Mouse (Mus musculus) spleen, postnatal 10 days (tissue): ENCODE data around the gene Znrf2.
A peak's percentile ranks its signal among the peaks of the same experiment; 100 is the strongest.

Experiments
- DNase-seq, 2 experiments: peaks; one replicate each; pipeline ENCODE4 v3.0.0; 2021 to 2022; ENCODE audit warnings: low spot score in 2 of 2

Gene Znrf2

DNA sequence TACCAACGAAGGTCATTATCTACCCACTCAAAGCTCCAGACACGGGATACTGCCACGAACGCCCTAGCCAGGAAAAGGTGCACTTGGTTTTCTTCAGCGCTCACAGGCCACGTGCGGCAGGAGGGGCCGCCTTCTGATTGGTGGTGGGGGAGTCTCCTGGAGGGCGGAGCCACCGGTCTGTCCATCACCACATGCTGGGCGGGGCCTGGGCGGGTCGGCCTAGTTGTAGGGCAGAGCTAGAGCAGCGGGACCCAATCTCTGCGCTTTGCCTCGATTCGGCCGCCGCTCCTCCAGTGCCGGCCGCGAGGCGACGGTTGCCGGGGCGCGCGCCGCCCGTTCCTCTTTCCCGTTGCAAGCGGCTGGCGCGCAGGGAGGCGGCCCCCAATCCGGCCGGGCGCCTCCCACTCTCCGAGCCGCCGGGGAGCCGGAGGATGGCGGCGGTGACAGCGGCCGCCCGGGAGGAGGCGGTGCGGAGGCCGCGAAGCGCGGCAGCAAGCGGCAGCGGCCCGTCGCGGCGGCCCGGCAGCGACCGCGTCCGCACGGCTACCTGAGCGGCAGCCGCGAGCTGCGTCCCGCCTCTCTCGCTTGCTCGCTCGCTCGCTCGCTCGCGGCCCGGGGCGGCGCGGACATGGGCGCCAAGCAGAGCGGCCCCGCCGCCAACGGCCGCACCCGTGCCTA lies at the start of gene Znrf2:
Gene Znrf2, plus strand, starts transcription at position 529 of the 678 bp plus-strand sequence.
- DNase-seq, result peak; percentile 82 to 93

- no peak for DNase-seq
These were observed 49.0 kb upstream of the Znrf2 start for GRCm38 (mm10) chr6:54767746-54768145.

GRCm38 (mm10) chr6:54770766-54771165 lies 46.0 kb upstream of the Znrf2 start:
- DNase-seq, result no peak

DNA sequence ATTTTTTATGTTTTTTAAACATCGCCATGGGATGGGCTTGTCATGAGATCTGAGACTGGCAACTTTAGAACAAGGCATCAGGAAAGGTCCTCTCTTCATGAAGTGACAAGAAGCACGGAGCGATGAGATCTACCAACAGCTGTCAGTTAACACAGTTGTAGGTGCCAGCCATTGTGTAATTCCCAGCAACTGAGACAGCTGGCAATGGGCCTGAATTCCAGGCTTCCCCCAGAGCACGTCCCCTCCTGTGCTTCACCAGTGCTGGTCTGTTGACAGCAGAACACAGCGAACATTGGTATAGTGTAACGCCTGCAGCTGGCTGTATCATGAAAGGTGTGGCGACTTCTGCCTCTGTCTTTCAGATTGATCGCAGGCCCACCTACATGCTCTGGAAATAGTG lies 45.5 kb upstream of the Znrf2 start:
- no peak for DNase-seq

GRCm38 (mm10) chr6:54772078-54772477 lies 44.6 kb upstream of the Znrf2 start:
- no peak for DNase-seq

GRCm38 (mm10) chr6:54775739-54776138 lies 41.0 kb upstream of the Znrf2 start:
- no peak for DNase-seq

GRCm38 (mm10) chr6:54777661-54778060 lies 39.1 kb upstream of the Znrf2 start:
- no peak for DNase-seq

DNA sequence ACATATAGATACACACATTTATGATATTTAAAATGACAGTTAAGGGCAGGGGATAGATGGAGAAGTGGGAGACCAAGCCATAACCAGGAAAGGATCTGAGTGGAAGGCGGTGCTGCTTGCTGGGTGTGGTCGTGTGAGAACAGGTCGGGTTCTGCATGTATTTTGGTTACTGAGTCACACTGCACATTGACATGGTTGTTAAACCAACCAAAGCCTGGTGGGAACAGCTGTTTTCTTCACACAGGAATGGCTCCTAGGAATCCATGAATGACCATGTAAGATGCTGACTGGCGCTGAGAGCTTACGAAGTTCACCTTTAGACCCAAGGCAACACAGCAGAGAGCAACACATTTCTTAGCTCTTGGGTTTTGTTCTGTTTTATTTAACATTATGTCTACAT lies 36.7 kb upstream of the Znrf2 start:
- DNase-seq, result no peak

DNA sequence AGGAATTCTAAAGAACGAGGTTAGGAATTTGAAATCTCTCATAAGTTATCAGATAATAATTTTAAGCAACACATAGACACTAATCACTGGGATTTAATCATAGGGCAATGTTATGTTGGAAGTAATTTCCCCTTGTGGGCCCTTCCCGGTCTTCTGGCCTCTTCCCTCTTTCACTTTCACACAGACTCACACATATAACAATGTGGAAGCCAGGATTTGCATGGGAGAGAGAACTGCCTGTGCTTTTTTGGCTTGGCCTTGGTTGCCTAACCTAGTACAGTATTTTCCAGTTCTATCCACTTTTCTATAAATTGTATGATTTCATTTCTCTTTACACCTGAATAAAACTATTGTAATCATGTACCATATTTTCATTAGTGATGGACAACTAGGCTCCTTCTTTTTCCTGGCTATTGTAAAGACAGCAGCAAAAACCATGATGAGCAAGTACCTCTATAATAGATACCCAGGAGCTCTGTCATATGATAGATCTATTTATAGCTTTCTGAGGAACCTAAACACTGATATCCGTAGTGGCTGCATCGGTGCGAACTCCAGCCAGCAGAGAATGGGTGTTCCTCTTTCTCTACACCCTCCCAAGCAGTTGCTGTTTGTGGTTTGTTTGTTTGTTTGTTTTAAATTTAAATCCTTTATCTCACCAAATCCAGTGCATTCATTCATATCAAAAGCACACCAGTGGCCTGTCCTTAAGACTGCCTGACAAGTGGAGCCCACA lies 36.0 kb upstream of the Znrf2 start:
- DNase-seq, result no peak

DNA sequence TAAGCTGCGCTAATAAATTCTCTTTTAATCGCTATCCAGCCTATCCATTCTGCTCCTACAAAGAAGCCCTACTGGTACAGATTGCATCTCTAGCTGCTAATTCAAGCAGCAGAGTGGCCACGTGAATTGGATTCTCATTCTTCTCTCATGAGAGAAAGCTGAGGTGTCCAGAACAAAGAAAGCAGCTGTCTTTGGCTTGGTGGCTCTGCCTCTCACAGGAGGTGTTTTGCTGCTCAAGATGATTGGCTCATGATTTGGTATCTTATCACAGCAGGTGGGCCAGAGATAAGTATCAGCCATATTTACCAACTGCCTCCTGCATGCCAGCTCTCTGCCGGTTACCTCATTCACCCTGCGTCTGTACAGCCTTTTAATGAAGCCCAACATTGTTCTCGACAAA lies 34.8 kb upstream of the Znrf2 start:
- no peak for DNase-seq

DNA sequence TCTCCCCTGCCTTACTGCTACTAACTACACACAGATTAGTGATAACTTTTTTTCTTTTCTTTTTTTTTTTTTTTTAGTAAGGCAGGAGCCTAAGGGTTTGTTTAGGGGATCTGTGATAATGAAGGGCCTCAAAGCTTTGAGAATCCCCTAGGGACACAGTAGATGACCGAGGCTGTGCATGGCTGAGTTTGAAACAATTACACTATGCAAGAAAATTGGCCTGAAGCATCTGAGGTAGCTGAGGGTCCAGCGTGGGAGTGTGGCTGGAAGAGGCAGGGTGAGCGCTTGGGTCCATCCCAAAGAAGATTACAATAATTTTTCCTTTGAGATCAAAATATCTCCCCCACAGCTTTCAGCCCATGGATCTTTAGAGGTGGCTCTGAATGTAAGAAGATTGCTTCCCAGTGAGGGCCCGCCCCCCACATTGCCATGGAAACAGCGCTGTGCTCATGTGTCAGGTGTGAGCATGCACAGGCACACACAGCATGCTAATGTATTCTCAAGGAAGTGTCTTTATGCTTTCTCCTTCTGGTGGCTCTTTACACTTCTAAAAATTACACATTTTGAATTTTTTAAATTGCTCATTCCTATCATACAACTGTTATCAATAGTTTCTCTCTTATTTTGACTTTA lies 31.5 kb upstream of the Znrf2 start:
- DNase-seq, result no peak

DNA sequence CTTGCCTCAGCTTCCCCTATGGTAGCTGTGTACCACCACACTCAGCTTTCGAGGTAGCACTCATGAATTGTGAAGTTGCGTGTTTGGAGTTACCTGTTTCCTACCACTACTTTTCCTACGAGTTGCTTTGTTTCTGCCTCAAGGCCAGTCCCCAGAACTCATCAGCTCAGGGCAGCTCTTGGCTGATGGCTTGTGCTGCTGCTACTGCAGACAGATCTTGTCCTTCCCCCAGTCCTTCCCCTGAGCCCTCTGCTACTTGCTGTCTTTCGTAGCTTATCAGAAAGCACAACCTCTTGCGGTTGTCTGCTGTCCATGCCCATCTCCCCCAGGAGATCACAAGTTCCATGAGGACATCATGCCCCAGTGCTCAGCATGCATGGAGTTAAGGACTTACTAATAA lies 29.9 kb upstream of the Znrf2 start:
- DNase-seq, result no peak

GRCm38 (mm10) chr6:54788493-54788892 lies 28.2 kb upstream of the Znrf2 start:
- DNase-seq, result no peak

- DNase-seq, result no peak
These were observed 27.6 kb upstream of the Znrf2 start for GRCm38 (mm10) chr6:54789139-54789538.

DNA sequence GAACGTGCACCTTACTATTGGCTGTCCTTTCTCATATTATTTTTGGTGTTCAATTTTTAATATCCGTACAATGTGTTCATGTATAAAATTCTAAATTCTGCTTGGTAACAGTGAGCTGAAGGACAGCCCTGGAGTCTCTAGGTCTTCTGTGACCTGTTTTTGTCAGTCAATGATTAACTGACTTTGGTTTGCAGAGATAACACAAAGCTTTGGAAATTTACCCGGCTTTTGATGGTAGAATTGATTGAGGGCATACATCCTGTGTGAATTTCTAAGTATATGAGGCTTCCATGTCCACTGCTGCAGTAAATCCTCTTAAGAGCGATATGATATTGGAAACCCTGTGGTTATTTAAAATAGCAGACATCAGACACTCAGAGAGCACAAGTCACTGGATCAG lies 26.6 kb upstream of the Znrf2 start:
- DNase-seq, result no peak

DNA sequence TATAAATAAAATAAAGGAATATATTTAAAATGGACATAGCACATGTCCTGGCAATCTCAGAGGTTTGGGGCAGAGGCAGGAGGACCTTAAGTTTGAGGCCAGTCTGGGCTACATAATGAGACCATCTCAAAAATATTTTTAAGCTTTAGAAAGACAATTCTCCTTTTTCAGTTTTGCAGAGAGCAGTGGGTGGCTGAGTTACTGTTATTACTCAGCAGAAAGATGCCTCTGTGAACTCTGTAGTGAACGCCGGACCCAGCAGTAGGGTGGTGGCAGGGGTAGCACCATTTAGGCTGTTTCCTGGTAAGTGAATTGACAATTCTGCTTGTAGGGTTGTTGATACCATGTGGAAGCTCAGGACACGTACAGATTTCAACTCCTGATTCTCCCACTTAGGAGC lies 22.9 kb upstream of the Znrf2 start:
- DNase-seq, result no peak

GRCm38 (mm10) chr6:54794372-54794771 lies 22.3 kb upstream of the Znrf2 start:
- no peak for DNase-seq

DNA sequence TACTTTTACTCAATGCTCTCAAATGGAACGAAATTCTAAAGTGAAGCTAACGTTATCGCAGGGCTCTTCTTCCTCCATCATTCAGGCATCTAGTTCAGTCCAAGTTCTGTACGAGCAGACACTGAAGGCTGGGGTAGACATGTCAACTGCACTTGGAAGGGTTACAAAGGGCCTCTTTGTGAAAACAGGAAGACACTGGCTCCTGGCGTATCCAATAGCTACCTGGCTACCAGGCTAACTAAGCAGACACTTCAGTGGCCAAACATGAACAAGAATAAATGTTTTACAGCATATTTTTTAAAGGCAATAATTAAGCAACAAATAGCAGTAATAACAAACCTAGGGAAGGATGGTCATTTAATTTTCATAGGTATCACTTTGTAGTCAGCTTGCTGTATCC lies 21.7 kb upstream of the Znrf2 start:
- no peak for DNase-seq

DNA sequence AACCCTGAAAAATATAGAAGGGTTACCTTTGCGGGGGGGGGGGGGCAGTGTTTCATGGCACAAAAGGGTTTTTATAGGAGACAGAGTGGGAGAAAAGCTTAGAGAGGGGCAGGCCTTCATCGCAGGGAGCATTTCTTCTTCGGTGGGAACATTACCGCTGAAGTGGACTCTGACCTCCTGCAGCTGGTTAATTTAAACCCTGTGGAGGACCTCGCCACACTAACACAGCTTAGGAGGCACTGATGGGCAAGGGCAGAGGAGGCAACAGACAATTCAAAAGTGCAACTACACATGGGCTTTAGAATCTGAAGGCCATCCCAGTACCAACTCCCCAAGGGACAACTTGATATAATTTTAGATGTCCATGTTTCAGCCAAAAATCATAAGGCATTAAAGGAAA lies 20.7 kb upstream of the Znrf2 start:
- DNase-seq, result no peak

- DNase-seq, result no peak
These were observed 14.4 kb upstream of the Znrf2 start for GRCm38 (mm10) chr6:54802348-54802747.

DNA sequence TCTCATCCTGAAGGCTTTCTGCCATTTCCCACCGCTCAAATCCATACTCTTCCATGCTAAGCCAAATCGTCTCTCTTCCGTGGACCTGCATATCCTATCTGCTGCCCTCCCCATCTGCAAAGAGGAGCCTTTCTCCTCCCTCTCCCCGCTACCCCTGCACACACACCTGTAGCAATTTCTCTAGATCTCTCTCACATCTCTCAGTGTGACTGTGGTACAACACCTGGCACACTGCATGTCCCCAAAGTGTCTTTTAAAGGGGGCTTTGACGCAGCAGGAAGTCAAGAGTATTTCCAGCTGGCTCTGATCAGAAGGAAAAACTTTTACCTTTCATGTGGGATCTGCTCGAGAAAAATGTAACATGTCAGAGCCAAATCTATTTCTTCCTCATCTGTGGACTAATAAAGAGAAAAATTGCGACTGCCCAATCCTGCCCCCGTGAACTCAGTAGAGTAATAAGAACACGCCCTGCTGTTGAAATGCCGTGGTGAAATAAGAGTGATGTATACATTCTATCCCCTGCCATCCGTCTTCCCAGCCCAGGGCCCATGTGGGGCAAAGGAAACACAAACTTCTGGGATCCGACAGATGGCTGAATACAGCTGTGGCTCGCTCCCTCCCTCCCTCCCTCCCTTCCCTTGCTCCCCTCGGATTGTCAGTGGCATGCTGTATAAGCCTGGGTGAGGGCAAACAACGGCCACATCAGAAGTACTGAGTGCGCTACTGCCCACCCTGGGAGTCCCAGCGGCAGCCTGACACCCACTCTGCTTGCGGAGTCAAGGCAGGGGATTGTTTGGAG lies 12.5 kb upstream of the Znrf2 start:
- no peak for DNase-seq

DNA sequence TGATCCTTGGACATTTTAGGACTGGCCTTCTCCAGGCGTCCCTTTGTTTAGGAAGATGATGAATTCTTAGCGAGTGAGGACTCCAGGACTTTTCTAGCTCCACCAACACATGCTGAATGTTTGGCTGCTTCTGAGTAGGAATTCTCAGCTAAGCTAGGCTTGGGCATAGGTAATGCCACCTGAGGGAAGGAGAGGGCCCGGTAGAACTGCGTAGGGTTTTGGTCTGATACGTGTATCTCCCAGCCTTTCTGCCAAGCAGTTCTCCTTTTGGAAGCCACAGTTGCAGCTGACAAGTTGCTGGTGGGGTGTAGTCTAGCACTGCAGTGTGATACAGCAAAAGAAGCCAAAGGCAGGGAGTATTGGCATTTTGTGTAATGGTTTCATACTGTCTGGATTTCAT lies 10.9 kb upstream of the Znrf2 start:
- no peak for DNase-seq
